Mouse (Mus musculus) hindbrain, embryonic 15.5 days (tissue): Measurements from ENCODE around the gene Ccdc61. TPM values are rescaled to one million over a fixed set of nuclear protein-coding genes. Genes with fewer than 3 reads are reported as not detected.
"Not testable (repeated sequence)": the region's sequence is repeated elsewhere in the genome, so short reads cannot be mapped to it uniquely, and the experiment has no call there.

ENCODE experiments used
- ATAC-seq: fragments of 200-750 bp; cut with Nextera tagmentation; 2 replicates; pipeline ENCODE4 v1.8.0; 2017; ENCODE audit warnings: low read depth, moderate number of reproducible peaks, moderate TSS enrichment; ENCODE audit not compliant: low FRiP score
- H3K27ac ChIP-seq: fragments of 300-500 bp; sonication (generic); replicated peaks from 2 replicates; pipeline ENCODE4 v1.5.1; 2015; ENCODE audit warnings: mild to moderate bottlenecking, inconsistent platforms
- H3K27me3 ChIP-seq: fragments of 300-500 bp; sonication (generic); 2 replicates; pipeline ENCODE4 v1.6.1; 2015; ENCODE audit warnings: control low read depth, inconsistent platforms
- H3K36me3 ChIP-seq: fragments of 300-500 bp; sonication (generic); 2 replicates; pipeline ENCODE4 v1.6.1; 2015; ENCODE audit warnings: control low read depth, inconsistent platforms
- H3K4me1 ChIP-seq: fragments of 300-500 bp; sonication (generic); replicated peaks from 2 replicates; pipeline ENCODE4 v1.6.1; 2015; ENCODE audit warnings: control low read depth, inconsistent platforms
- H3K4me2 ChIP-seq: fragments of 300-500 bp; sonication (generic); 2 replicates; pipeline ENCODE4 v1.6.1; 2015; ENCODE audit warnings: moderate library complexity, mild to moderate bottlenecking, inconsistent platforms
- H3K4me3 ChIP-seq: fragments of 300-500 bp; sonication (generic); 2 replicates; pipeline ENCODE4 v1.5.1; 2015; ENCODE audit warnings: mild to moderate bottlenecking, inconsistent platforms
- H3K9ac ChIP-seq: fragments of 300-500 bp; sonication (generic); 2 replicates; pipeline ENCODE4 v1.6.1; 2015; ENCODE audit warnings: inconsistent platforms
- H3K9me3 ChIP-seq: fragments of 300-500 bp; sonication (generic); 2 replicates; pipeline ENCODE4 v1.6.1; 2016; ENCODE audit warnings: control low read depth, inconsistent platforms
- WGBS: fragments of 180-500 bp; shearing (Covaris S2); methylation state at CpG from one replicate; pipeline ENCODE4 v1.1.7; 2015; 5-methylcytosine and 5-hydroxymethylcytosine counted together
- polyA plus RNA-seq: library from polyadenylated mRNA; unstranded; fragments of >200 nt; fragmentation: Nextera tagmentation; extraction: Ambion mirVana; gene quantifications from 2 replicates; pipeline ENCODE4 v1.2.1, GENCODE M21; 2015

The Ccdc61 gene
- polyA plus RNA-seq, 1 experiment from 2014 or later = 29.7 TPM

DNA sequence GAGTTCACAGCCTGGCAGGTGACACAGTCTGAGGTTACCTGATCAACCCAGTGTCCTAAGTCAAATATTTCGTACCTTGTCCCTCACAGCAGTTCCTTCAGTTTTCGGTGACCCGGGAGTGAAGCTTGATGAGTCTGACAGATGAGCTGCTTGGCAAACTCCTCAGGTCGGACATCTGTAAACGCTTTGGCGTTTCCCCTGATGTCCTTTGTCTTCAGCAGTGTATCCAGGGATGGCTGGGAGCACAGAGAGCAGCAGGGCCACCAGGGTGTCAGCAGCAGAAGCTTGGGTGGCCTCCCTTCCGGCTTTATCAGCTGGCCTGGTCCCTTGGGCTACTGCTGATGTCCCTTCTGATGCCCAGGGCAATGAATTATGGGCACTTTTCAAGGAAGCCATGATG lies 31.5 kb downstream of the Ccdc61 start:
- no peak for ATAC-seq
- Histone ChIP-seq H3K4me2 (no peak overlapping the region), H3K27ac (no peak overlapping the region)

GRCm38 (mm10) chr7:18875372-18875771 lies 34.8 kb downstream of the Ccdc61 start:
- H3K27me3 ChIP-seq = no peaks in the 10 kb centered on the region
- H3K27ac ChIP-seq = no peak overlapping the region
- no peak overlapping the region for H3K4me2 ChIP-seq
- no peak overlapping the region for H3K9ac ChIP-seq
- H3K4me3 ChIP-seq = no peak overlapping the region
- WGBS = 88% methylated on average over 5 of the region's 5 CpGs
- no peaks in the 10 kb centered on the region for H3K9me3 ChIP-seq
- H3K36me3 ChIP-seq = no peaks in the 10 kb centered on the region
- no peak for ATAC-seq
- H3K4me1 ChIP-seq = peaks cover 5% of the 10 kb centered on the region

More for the DNA sequence above, 31.5 kb downstream of the Ccdc61 start:
- H3K4me3 ChIP-seq = no peak overlapping the region
- H3K4me1 ChIP-seq = no peaks in the 10 kb centered on the region
- no peaks in the 10 kb centered on the region for H3K27me3 ChIP-seq
- no peaks in the 10 kb centered on the region for H3K36me3 ChIP-seq
- 80% methylated on average over 7 of the region's 7 CpGs for WGBS
- no peak overlapping the region for H3K9ac ChIP-seq
- H3K9me3 ChIP-seq = no peaks in the 10 kb centered on the region

DNA sequence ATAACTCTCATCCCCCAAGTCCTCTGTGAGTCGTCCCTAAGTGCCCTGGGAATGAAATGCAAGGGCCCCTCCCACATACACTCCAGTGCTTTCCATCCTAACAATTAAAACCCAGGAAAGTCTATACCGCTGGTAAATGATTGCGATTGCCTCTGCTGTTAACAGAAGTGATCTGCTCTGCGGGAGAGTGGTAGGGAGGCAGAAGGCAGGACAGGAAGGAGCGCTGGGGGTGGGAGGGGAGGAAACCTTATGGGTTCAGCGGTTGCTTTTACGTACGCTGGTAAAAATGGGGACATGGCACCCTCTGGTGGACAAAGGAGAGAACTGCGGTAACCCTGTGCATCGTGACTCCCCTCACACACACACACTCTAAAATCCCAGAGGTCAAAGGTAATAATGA lies 37.0 kb downstream of the Ccdc61 start:
- WGBS = 0% methylated on average over 10 of the region's 10 CpGs
- Histone ChIP-seq H3K9me3 (no peaks in the 10 kb centered on the region), H3K36me3 (no peaks in the 10 kb centered on the region), H3K4me1 (peaks cover 5% of the 10 kb centered on the region), H3K9ac (peak overlapping the region; percentile 33), H3K27ac (no peak overlapping the region), H3K4me2 (peak overlapping the region; percentile 75), H3K27me3 (no peaks in the 10 kb centered on the region), H3K4me3 (peak overlapping the region; percentile 49)
- ATAC-seq = peak; percentile 76

GRCm38 (mm10) chr7:18872816-18873215 lies 37.4 kb downstream of the Ccdc61 start:
- WGBS = 3% methylated on average over 7 of the region's 7 CpGs
- Histone ChIP-seq H3K9ac (peak overlapping the region; percentile 33), H3K9me3 (no peaks in the 10 kb centered on the region), H3K27me3 (no peaks in the 10 kb centered on the region), H3K36me3 (no peaks in the 10 kb centered on the region), H3K27ac (no peak overlapping the region), H3K4me2 (peak overlapping the region; percentile 75), H3K4me1 (peaks cover 5% of the 10 kb centered on the region), H3K4me3 (peak overlapping the region; percentile 49)
- peak; percentile 70 for ATAC-seq

- Histone ChIP-seq H3K9ac (peak overlapping the region; percentile 33), H3K27ac (no peak overlapping the region), H3K36me3 (no peaks in the 10 kb centered on the region), H3K27me3 (no peaks in the 10 kb centered on the region), H3K4me2 (peak overlapping the region; percentile 75), H3K9me3 (no peaks in the 10 kb centered on the region), H3K4me1 (peaks cover 5% of the 10 kb centered on the region), H3K4me3 (peak overlapping the region; percentile 49)
- 30% methylated on average over 14 of the region's 14 CpGs for WGBS
- ATAC-seq = peak; percentile 76
These were observed 38.0 kb downstream of the Ccdc61 start for GRCm38 (mm10) chr7:18872014-18872802.

DNA sequence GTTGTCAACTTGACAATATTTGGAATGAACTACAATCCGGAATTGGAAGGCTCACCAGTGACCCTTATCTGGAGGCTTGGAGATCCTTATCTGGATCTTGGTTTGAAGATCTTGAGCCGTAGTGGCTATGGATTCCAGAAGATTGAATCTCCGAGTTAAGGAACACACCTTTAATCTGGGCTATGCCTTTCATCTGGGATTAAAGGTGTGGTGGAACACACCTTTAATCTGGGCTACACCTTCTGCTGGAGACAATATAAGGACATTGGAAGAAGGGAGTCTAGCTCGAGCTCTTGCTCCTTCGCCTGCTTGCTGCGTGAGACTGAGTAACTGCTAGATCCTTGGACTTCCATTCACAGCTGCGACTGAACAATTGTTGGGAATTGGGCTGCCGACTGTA lies 39.2 kb downstream of the Ccdc61 start, which contains the start of gene Pglyrp1:
Pglyrp1 (plus strand) TSS at position 301 of the 400 bp plus-strand sequence.
- not testable (repeated sequence) for H3K27me3 ChIP-seq, H3K9ac ChIP-seq, H3K4me3 ChIP-seq, H3K27ac ChIP-seq, H3K4me1 ChIP-seq, H3K9me3 ChIP-seq, H3K4me2 ChIP-seq, H3K36me3 ChIP-seq, ATAC-seq
- 89% methylated on average over 1 of the region's 8 CpGs for WGBS

GRCm38 (mm10) chr7:18868491-18868890 lies 41.7 kb downstream of the Ccdc61 start:
- no peak for ATAC-seq
- Histone ChIP-seq H3K27ac (no peak overlapping the region), H3K27me3 (no peaks in the 10 kb centered on the region), H3K4me3 (no peak overlapping the region), H3K36me3 (no peaks in the 10 kb centered on the region), H3K4me1 (peaks cover 5% of the 10 kb centered on the region), H3K9ac (no peak overlapping the region), H3K4me2 (no peak overlapping the region), H3K9me3 (no peaks in the 10 kb centered on the region)
- WGBS = 92% methylated on average over 2 of the region's 2 CpGs

- Histone ChIP-seq H3K36me3 (no peaks in the 10 kb centered on the region), H3K4me1 (no peaks in the 10 kb centered on the region), H3K4me3 (no peak overlapping the region), H3K4me2 (no peak overlapping the region), H3K27me3 (no peaks in the 10 kb centered on the region), H3K27ac (no peak overlapping the region), H3K9ac (no peak overlapping the region), H3K9me3 (no peaks in the 10 kb centered on the region)
- ATAC-seq = no peak
- WGBS = 90% methylated on average over 6 of the region's 6 CpGs
These were observed 47.4 kb downstream of the Ccdc61 start for GRCm38 (mm10) chr7:18862801-18863200.

GRCm38 (mm10) chr7:18858310-18858916 lies 51.8 kb downstream of the Ccdc61 start:
- 82% methylated on average over 5 of the region's 5 CpGs for WGBS
- Histone ChIP-seq H3K36me3 (no peaks in the 10 kb centered on the region), H3K27me3 (no peaks in the 10 kb centered on the region), H3K9me3 (no peaks in the 10 kb centered on the region), H3K9ac (no peak overlapping the region), H3K4me3 (no peak overlapping the region), H3K27ac (no peak overlapping the region), H3K4me2 (no peak overlapping the region), H3K4me1 (no peaks in the 10 kb centered on the region)
- ATAC-seq = no peak

DNA sequence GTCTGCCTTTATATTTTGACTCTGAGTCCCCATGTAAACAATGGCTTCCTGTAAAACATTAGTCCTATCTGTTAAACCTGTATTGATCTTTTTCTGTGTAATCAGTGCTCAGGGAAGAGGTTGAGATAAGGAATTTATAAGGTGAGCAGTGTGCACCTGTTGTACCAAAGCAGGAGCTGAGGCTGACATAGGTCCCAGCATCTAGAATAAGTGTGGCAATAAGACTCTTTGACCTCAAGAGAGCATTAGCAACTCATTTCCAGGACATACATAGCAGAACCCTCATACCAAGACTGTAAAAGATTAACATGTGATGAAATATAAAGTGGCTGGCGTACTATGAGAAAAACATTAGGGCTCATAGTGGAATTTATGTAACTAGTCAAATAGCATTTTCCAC lies 61.8 kb downstream of the Ccdc61 start:
- Histone ChIP-seq H3K36me3 (no peaks in the 10 kb centered on the region), H3K4me3 (no peak overlapping the region), H3K4me2 (no peak overlapping the region), H3K9ac (no peak overlapping the region), H3K4me1 (no peaks in the 10 kb centered on the region), H3K27ac (no peak overlapping the region), H3K9me3 (no peaks in the 10 kb centered on the region), H3K27me3 (no peaks in the 10 kb centered on the region)
- WGBS = 97% methylated on average over 1 of the region's 1 CpGs
- ATAC-seq = no peak

- no peaks in the 10 kb centered on the region for H3K27me3 ChIP-seq
- no peak overlapping the region for H3K9ac ChIP-seq
- no peaks in the 10 kb centered on the region for H3K36me3 ChIP-seq
- ATAC-seq = no peak
- H3K4me3 ChIP-seq = no peak overlapping the region
- H3K9me3 ChIP-seq = no peaks in the 10 kb centered on the region
- no peak overlapping the region for H3K4me2 ChIP-seq
- 50% methylated on average over 5 of the region's 5 CpGs for WGBS
- H3K4me1 ChIP-seq = peaks cover 4% of the 10 kb centered on the region; the same call in 1 of the 2 replicates
- no peak overlapping the region for H3K27ac ChIP-seq
These were observed 65.4 kb downstream of the Ccdc61 start for GRCm38 (mm10) chr7:18844811-18845210.

DNA sequence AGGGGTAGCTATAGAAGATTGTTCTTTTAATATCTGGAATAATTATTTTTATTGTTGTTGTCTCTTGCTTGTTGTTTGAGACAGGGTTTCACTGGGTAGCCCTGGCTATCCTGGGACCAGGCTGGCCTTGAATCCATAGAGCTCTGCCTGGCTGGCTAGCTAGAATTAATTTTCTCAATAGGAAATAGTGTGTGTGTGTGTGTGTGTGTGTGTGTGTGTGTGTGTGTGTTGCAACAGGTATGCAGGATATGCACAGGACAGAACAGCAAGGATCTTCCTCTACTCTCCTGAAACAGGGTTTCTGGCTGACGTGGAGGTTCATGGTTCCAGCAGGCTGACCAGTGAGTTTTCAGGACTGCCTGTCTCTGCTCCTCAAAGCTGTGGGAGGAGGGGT lies 69.0 kb downstream of the Ccdc61 start:
- peaks cover 4% of the 10 kb centered on the region; the same call in 1 of the 2 replicates for H3K4me1 ChIP-seq
- 70% methylated on average over 1 of the region's 1 CpGs for WGBS
- H3K36me3 ChIP-seq = no peaks in the 10 kb centered on the region
- ATAC-seq = peak; percentile 73
- peak overlapping the region; percentile 75 for H3K4me2 ChIP-seq
- H3K9me3 ChIP-seq = no peaks in the 10 kb centered on the region
- 0 out of 2 replicates have a peak overlapping the region, but pooled peaks have one; percentile 62 for H3K27ac ChIP-seq
- H3K4me3 ChIP-seq = peak overlapping the region; percentile 24
- peak overlapping the region; percentile 22; the same call in 1 of the 2 replicates for H3K9ac ChIP-seq
- no peaks in the 10 kb centered on the region for H3K27me3 ChIP-seq
